Mouse (Mus musculus) testis, adult 2 months (tissue): ENCODE results near the gene Bik. TPM values are rescaled to one million over a fixed set of nuclear protein-coding genes. Genes with fewer than 3 reads are reported as not detected.

Source experiments
- H3K27ac ChIP-seq: fragments of 200-500 bp; 2 replicates; pipeline ENCODE4 v1.5.1; 2012; ENCODE audit warnings: low read depth, low read length; ENCODE audit not compliant: control insufficient read depth, insufficient read depth
- H3K27me3 ChIP-seq: fragments of 200-500 bp; 2 replicates; pipeline ENCODE4 v1.6.1; 2012; ENCODE audit warnings: mild to moderate bottlenecking, low read length, moderate library complexity; ENCODE audit not compliant: control insufficient read depth, insufficient read depth
- H3K36me3 ChIP-seq: fragments of 200-500 bp; 2 replicates; pipeline ENCODE4 v1.6.1; 2012; ENCODE audit warnings: mild to moderate bottlenecking, low read length; ENCODE audit not compliant: control insufficient read depth, insufficient read depth
- H3K4me1 ChIP-seq: fragments of 200-500 bp; 2 replicates; pipeline ENCODE4 v1.6.1; 2012; ENCODE audit warnings: low read length; ENCODE audit not compliant: control insufficient read depth, insufficient read depth
- H3K4me3 ChIP-seq: fragments of 200-500 bp; 2 replicates; pipeline ENCODE4 v1.5.1; 2012; ENCODE audit warnings: low read depth, mild to moderate bottlenecking, low read length, moderate library complexity, mixed read lengths; ENCODE audit not compliant: control insufficient read depth
- CTCF ChIP-seq: fragments of 200-500 bp; IDR thresholded peaks from 2 replicates; pipeline ENCODE4 v1.5.1; 2012; ENCODE audit warnings: low read depth, mild to moderate bottlenecking, inconsistent platforms, low read length, moderate library complexity; ENCODE audit not compliant: control insufficient read depth, insufficient read depth, insufficient replicate concordance
- POLR2A ChIP-seq: fragments of 200-500 bp; IDR thresholded peaks from 2 replicates; pipeline ENCODE4 v1.6.1; 2012; ENCODE audit warnings: low read depth, mild to moderate bottlenecking, inconsistent platforms, low read length, moderate library complexity; ENCODE audit not compliant: control insufficient read depth
- polyA plus RNA-seq: library from polyadenylated mRNA; depleted of rRNA; stranded (reverse); fragments of >200 nt; gene quantifications from 2 replicates; pipeline ENCODE4 v1.2.3, GENCODE M21; 2012

The Bik gene
- polyA plus RNA-seq, 1 experiment = 11.0 TPM

- Histone ChIP-seq H3K4me3 (no peak overlapping the region), H3K4me1 (peaks cover 8% of the 10 kb centered on the region), H3K36me3 (no peaks in the 10 kb centered on the region), H3K27me3 (no peaks in the 10 kb centered on the region), H3K27ac (no peak overlapping the region)
- TF ChIP-seq CTCF (no peak), POLR2A (no peak)
Observed at GRCm38 (mm10) chr15:83565434-83565833, 38.8 kb downstream of the Bik start.

- Histone ChIP-seq H3K27ac (no peak overlapping the region), H3K4me3 (no peak overlapping the region), H3K27me3 (no peaks in the 10 kb centered on the region), H3K36me3 (no peaks in the 10 kb centered on the region), H3K4me1 (peaks cover 8% of the 10 kb centered on the region)
- TF ChIP-seq POLR2A (no peak), CTCF (no peak)
Observed at GRCm38 (mm10) chr15:83566006-83566405, 39.3 kb downstream of the Bik start.

DNA sequence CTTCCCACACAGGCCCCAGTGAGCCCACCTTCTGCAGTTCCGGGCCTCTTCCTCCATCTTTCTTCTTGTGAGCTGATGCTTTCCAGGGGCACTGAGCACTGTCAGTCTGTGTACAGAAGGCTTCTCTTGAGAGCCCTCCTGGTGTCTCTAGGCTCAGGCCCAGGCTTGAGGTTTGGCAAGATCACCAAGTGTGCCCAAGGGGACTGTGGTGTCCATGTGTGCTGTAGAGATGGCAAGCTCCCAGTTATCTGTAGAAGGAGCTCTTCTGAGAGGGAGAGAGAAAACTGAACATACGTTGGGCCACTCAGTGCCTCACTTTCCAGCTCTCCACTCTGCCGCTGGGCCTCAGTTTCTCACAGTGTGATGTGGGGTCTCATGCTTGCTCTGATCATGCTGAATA, 41.1 kb downstream of the Bik start:
- H3K36me3 ChIP-seq = no peaks in the 10 kb centered on the region

DNA sequence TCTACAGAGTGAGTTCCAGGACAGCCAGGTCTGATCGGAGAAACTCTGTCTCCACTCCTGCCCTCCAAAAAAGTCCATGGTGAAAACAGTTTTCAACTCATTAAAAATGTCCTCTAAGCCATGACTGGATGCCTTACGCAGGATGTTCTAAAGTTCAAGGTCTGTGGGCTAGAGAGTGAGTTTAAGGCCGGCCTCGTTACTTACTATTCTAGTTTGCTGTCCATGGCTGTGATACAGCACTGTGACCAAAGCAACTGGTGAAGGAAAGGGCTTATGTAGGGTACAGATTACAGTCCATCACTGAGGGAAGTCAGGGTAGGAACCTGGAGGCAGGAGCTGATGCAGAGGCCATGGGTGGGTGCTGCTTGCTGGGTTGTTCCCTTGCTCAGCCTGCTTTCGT, 41.9 kb downstream of the Bik start:
- Histone ChIP-seq H3K4me1 (peaks cover 2% of the 10 kb centered on the region), H3K36me3 (no peaks in the 10 kb centered on the region), H3K4me3 (no peak overlapping the region), H3K27ac (no peak overlapping the region), H3K27me3 (no peaks in the 10 kb centered on the region)
- TF ChIP-seq CTCF (no peak), POLR2A (no peak)

More for the DNA sequence above, 41.1 kb downstream of the Bik start:
- Histone ChIP-seq H3K4me3 (no peak overlapping the region), H3K27me3 (no peaks in the 10 kb centered on the region), H3K27ac (no peak overlapping the region), H3K4me1 (peaks cover 6% of the 10 kb centered on the region)
- no peak for TF ChIP-seq POLR2A
- TF ChIP-seq CTCF = no peak

- Histone ChIP-seq H3K36me3 (no peaks in the 10 kb centered on the region), H3K27ac (0 out of 2 replicates have a peak overlapping the region, but pooled peaks have one; percentile 33), H3K4me3 (no peak overlapping the region), H3K27me3 (no peaks in the 10 kb centered on the region), H3K4me1 (no peaks in the 10 kb centered on the region; the same call in 1 of the 2 replicates)
- no peak for TF ChIP-seq CTCF
- TF ChIP-seq POLR2A = no peak
Observed at GRCm38 (mm10) chr15:83569682-83570081, 43.0 kb downstream of the Bik start.

DNA sequence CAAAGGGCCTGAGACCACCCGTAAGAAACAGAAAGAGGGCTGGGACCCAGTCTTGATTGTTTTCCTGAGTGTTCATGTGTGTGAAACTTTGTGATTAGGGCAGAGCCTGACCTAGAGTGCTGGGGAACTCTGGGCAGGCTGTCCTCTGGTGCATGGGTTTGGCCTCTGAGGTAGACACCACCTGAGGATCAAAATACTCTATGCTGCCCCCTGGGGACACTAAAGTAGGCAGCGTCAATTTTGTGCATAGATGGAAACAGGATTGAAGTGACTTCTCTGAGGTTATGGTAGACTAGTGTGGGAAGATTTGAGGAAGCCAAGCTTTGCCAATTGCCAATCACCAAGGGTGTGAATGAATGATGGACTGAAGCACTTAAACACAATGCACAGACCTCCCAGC, 44.0 kb downstream of the Bik start:
- H3K36me3 ChIP-seq = no peaks in the 10 kb centered on the region
- no peak overlapping the region for H3K27ac ChIP-seq
- no peaks in the 10 kb centered on the region for H3K27me3 ChIP-seq
- TF ChIP-seq POLR2A = no peak
- TF ChIP-seq CTCF = no peak
- no peaks in the 10 kb centered on the region; the same call in 1 of the 2 replicates for H3K4me1 ChIP-seq
- no peak overlapping the region for H3K4me3 ChIP-seq

DNA sequence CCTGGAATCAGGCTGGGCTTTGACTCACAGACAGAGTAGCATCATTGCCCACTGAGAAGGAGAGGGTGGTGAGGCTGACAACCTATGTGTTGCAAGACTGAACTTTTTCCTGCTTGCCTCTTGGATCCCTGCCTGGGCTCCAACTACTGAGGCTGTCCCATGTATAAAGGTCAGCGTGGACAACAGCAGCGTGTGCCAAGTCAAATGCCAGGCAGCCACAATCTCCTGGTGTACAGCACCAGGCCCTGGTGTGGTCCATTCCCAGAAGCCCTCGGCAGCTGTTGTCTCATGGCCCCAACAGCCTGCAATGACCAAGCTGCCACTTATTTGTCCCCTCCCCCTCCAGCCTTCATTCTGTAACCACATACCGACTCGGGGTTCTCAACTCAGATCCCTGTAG, 45.0 kb downstream of the Bik start:
- no peak overlapping the region for H3K4me3 ChIP-seq
- no peak overlapping the region for H3K27ac ChIP-seq
- no peaks in the 10 kb centered on the region for H3K36me3 ChIP-seq
- no peak for TF ChIP-seq POLR2A
- H3K4me1 ChIP-seq = no peaks in the 10 kb centered on the region; the same call in 1 of the 2 replicates
- H3K27me3 ChIP-seq = no peaks in the 10 kb centered on the region

DNA sequence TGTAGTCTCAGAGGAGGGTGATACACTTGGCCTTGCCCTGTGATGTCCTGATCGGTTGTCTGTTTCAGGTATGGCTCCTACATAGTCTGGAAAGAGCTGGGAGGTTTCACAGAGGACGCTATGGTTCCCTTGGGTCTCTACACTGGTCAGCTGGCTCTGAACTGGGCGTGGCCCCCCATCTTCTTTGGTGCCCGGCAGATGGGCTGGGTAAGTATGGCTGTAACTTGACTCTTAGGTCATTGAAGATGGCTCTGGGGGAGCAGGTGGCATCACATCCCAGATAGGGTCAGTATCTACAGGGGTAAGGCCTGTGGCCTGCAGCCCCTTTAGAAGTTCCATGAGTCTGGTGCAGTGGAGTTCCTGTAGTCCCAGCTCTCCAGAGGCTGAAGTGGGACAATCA, 45.5 kb downstream of the Bik start:
- H3K4me3 ChIP-seq = no peak overlapping the region
- no peaks in the 10 kb centered on the region; the same call in 1 of the 2 replicates for H3K4me1 ChIP-seq
- no peaks in the 10 kb centered on the region for H3K36me3 ChIP-seq
- no peak for TF ChIP-seq CTCF
- no peak for TF ChIP-seq POLR2A
- H3K27ac ChIP-seq = no peak overlapping the region
- no peaks in the 10 kb centered on the region for H3K27me3 ChIP-seq
